Mouse (Mus musculus): ENCODE measurements around the gene Ndel1. TPM values are rescaled to one million over a fixed set of nuclear protein-coding genes. Genes with fewer than 3 reads are reported as not detected.

The Ndel1 gene
- total and polyA plus RNA-seq, 2 experiments from 2014 or later, result 96.2 to 105 TPM

DNA sequence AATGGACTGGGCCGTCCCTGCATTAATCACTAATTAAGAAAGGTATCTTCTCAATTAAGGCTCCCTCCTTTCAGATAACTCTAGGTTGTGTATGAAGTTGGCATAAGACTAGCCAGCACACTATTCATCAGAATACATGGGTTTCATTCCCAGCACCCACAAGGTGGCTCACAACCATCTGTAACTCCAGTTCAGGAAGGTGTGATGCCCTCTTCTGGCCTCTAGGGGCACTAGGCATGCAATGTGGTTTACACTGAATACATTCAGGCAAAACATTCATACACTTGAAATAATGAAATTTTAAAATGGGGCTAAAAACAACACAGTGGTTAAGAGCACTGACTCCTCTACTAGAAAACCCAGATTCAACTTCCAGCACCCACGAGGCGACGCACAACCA is 25.5 kb upstream of the Ndel1 start:
- H3K9me3 ChIP-seq (ENCODE audit: low read length), result no peaks in the 10 kb centered on the region

DNA sequence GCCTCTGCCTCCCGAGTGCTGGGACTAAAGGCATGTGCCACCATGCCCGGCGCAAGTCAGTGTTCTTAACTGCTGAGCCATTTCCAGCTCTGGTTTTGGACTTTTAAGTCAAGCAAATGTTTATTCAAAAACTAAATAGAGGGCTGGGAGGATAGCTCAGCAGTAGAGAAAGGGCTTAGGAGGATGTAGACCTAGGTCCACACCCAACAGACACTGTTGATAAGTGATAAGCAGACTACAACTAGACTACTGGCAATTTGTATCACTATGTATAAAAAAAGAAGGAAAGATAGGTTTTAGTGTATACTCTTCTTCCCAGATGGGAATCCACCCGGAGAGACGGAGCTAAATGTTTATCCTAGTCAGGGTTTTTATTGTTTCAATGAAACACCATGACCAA is 24.6 kb upstream of the Ndel1 start:
- no peak overlapping the region for H3K27ac ChIP-seq
- H3K4me2 ChIP-seq (ENCODE audit: low read depth, low read length), result no peak overlapping the region
- no peaks in the 10 kb centered on the region for H3K4me1 ChIP-seq (ENCODE audit: insufficient read depth, low read length)
- 92% methylated on average over 5 of the region's 5 CpGs for WGBS
- H3K9ac ChIP-seq (replicated peaks; ENCODE audit: low read length), result no peak overlapping the region
- H3K4me3 ChIP-seq (ENCODE audit: low read length), result no peak overlapping the region
- DNase-seq (ENCODE audit: low spot score), result no peak
- no peak for ATAC-seq
- no peaks in the 10 kb centered on the region for H3K36me3 ChIP-seq (ENCODE audit: insufficient read depth, low read length)
- TF ChIP-seq CTCF (IDR thresholded peaks at IDR 0.05; ENCODE audit: low read depth), result no peak
- no peaks in the 10 kb centered on the region for H3K9me3 ChIP-seq (ENCODE audit: low read length)
- H3K27me3 ChIP-seq (ENCODE audit: insufficient read depth, low read length), result no peaks in the 10 kb centered on the region

More for the DNA sequence above, 25.5 kb upstream of the Ndel1 start:
- TF ChIP-seq CTCF (IDR thresholded peaks at IDR 0.05; ENCODE audit: low read depth), result peak; percentile 79
- Histone ChIP-seq H3K4me1 (ENCODE audit: insufficient read depth, low read length) (no peaks in the 10 kb centered on the region), H3K27me3 (ENCODE audit: insufficient read depth, low read length) (no peaks in the 10 kb centered on the region), H3K4me3 (ENCODE audit: low read length) (no peak overlapping the region), H3K9ac (replicated peaks; ENCODE audit: low read length) (no peak overlapping the region), H3K4me2 (ENCODE audit: low read depth, low read length) (no peak overlapping the region), H3K27ac (no peak overlapping the region), H3K36me3 (ENCODE audit: insufficient read depth, low read length) (no peaks in the 10 kb centered on the region)
- 42% methylated on average over 4 of the region's 4 CpGs for WGBS
- ATAC-seq, result no peak
- DNase-seq (ENCODE audit: low spot score), result peak; percentile 51

DNA sequence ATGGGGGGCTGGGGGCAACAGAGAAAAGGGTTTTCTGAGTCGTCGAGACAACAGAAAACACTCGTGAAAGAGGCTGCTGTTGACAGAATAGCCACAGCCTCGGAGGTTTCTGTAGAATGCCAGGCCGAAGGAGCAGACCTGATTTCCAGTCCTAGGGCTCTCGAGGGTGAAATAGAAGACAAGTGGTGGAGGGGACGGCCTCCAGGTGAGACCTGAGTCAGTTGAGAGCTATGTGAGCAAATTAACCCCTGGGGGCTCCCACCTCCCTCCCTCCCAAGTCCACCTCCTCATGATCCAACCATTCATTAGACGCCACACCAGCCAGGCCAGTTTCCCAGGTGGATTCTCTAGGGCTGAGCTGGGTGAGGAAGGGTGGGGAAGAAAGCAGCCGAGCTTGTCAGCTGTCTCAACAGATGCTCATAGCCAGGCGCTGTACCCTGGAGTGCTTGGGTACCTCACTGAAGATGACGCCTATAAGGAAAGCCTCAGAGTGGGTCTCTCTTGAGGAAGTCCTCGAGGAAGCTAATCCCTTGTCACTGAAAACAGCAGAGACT is 22.3 kb upstream of the Ndel1 start:
- no peaks in the 10 kb centered on the region for H3K4me1 ChIP-seq (ENCODE audit: insufficient read depth, low read length)
- DNase-seq (ENCODE audit: low spot score) (no peak), ATAC-seq (no peak)
- H3K9me3 ChIP-seq (ENCODE audit: low read length), result no peaks in the 10 kb centered on the region
- H3K9ac ChIP-seq (replicated peaks; ENCODE audit: low read length), result no peak overlapping the region
- no peaks in the 10 kb centered on the region for H3K36me3 ChIP-seq (ENCODE audit: insufficient read depth, low read length)
- H3K27me3 ChIP-seq (ENCODE audit: insufficient read depth, low read length), result no peaks in the 10 kb centered on the region
- 78% methylated on average over 12 of the region's 12 CpGs for WGBS
- no peak overlapping the region for H3K4me2 ChIP-seq (ENCODE audit: low read depth, low read length)
- no peak for TF ChIP-seq CTCF (IDR thresholded peaks at IDR 0.05; ENCODE audit: low read depth)
- H3K4me3 ChIP-seq (ENCODE audit: low read length), result no peak overlapping the region
- H3K27ac ChIP-seq, result no peak overlapping the region

DNA sequence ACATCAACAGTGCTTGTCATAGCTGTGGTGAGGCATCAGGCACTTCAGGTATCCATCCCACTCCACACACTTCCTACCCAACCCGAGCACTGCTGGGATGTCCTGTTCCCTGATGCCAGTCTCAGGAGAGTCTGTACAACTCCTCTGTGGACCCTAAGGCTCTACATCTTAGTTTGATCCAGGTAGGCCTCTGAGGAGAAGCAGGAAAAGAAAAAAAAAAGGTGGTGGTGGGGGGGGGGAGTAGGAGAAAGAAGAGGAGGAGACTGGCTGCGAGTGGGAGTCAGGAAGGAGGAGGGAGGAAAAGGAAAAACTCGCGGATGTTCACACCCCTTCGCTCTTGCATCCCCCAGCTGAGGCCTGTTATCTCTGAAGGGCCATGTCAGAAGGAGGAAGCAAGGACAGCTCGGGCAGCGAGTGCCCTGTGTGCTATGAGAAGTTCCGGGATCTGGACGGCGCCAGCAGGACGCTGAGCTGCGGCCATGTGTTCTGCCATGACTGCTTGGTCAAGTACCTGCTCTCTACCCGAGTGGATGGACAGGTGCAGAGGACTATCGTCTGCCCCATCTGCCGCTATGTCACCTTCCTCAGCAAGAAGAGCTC is 20.7 kb upstream of the Ndel1 start:
- H3K4me2 ChIP-seq (ENCODE audit: low read depth, low read length), result no peak overlapping the region
- H3K36me3 ChIP-seq (ENCODE audit: insufficient read depth, low read length), result no peaks in the 10 kb centered on the region
- DNase-seq (ENCODE audit: low spot score) (no peak), ATAC-seq (no peak)
- H3K9me3 ChIP-seq (ENCODE audit: low read length), result no peaks in the 10 kb centered on the region
- no peak overlapping the region for H3K27ac ChIP-seq
- no peaks in the 10 kb centered on the region for H3K27me3 ChIP-seq (ENCODE audit: insufficient read depth, low read length)
- H3K9ac ChIP-seq (replicated peaks; ENCODE audit: low read length), result no peak overlapping the region
- WGBS, result 80% methylated on average over 15 of the region's 15 CpGs
- no peak for TF ChIP-seq CTCF (IDR thresholded peaks at IDR 0.05; ENCODE audit: low read depth)
- no peak overlapping the region for H3K4me3 ChIP-seq (ENCODE audit: low read length)
- no peaks in the 10 kb centered on the region for H3K4me1 ChIP-seq (ENCODE audit: insufficient read depth, low read length)

DNA sequence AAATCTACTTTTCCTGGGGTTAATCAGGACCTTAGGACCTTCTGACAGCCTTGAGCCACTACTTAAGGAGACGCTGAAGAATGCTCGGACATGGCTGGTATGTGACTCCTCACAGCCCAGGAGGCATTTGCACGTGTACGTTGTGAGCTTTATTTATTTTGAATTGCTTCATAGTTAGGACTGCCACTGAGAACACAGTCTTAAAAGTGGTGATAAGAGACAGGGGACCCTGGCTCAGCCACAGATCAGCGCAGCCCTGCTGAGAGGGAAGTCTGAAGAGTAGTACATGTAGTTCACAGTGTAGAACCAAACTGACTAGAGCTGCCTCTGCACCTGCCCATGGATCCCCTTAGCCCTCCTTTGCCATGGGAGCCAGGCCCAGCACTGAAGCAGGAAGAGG is 20.2 kb upstream of the Ndel1 start:
- WGBS, result 86% methylated on average over 5 of the region's 5 CpGs
- ATAC-seq (no peak), DNase-seq (ENCODE audit: low spot score) (no peak)
- no peak overlapping the region for H3K4me2 ChIP-seq (ENCODE audit: low read depth, low read length)
- no peaks in the 10 kb centered on the region for H3K4me1 ChIP-seq (ENCODE audit: insufficient read depth, low read length)
- no peak overlapping the region for H3K4me3 ChIP-seq (ENCODE audit: low read length)
- no peak overlapping the region for H3K27ac ChIP-seq
- H3K27me3 ChIP-seq (ENCODE audit: insufficient read depth, low read length), result no peaks in the 10 kb centered on the region
- no peak overlapping the region for H3K9ac ChIP-seq (replicated peaks; ENCODE audit: low read length)
- no peaks in the 10 kb centered on the region for H3K36me3 ChIP-seq (ENCODE audit: insufficient read depth, low read length)
- no peaks in the 10 kb centered on the region for H3K9me3 ChIP-seq (ENCODE audit: low read length)
- TF ChIP-seq CTCF (IDR thresholded peaks at IDR 0.05; ENCODE audit: low read depth), result no peak

DNA sequence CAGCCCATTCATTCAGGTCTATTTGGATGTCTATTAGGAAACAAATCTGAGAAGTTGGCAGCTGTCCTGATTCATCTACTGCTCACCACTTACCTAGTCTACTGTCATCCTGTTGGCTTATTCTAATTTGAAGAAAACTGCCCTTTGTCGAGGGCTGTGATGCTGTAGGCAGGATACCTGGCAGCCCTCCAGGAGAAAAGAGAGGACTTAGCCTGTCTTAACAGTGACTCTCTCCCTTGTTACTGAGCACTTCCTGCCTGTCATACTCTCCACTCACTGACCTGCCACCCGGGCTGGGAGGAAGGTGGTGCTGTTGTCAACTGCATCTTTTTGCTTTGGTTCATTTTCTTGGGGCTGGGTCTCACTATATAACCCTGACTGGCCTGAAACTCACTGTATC is 19.0 kb upstream of the Ndel1 start:
- no peaks in the 10 kb centered on the region for H3K9me3 ChIP-seq (ENCODE audit: low read length)
- H3K9ac ChIP-seq (replicated peaks; ENCODE audit: low read length), result no peak overlapping the region
- H3K4me2 ChIP-seq (ENCODE audit: low read depth, low read length), result no peak overlapping the region
- 36% methylated on average over 2 of the region's 2 CpGs for WGBS
- H3K27ac ChIP-seq, result no peak overlapping the region
- no peaks in the 10 kb centered on the region for H3K4me1 ChIP-seq (ENCODE audit: insufficient read depth, low read length)
- no peaks in the 10 kb centered on the region for H3K27me3 ChIP-seq (ENCODE audit: insufficient read depth, low read length)
- TF ChIP-seq CTCF (IDR thresholded peaks at IDR 0.05; ENCODE audit: low read depth), result no peak
- peak; percentile 4 for DNase-seq (ENCODE audit: low spot score)
- no peak overlapping the region for H3K4me3 ChIP-seq (ENCODE audit: low read length)
- H3K36me3 ChIP-seq (ENCODE audit: insufficient read depth, low read length), result no peaks in the 10 kb centered on the region
- no peak for ATAC-seq

DNA sequence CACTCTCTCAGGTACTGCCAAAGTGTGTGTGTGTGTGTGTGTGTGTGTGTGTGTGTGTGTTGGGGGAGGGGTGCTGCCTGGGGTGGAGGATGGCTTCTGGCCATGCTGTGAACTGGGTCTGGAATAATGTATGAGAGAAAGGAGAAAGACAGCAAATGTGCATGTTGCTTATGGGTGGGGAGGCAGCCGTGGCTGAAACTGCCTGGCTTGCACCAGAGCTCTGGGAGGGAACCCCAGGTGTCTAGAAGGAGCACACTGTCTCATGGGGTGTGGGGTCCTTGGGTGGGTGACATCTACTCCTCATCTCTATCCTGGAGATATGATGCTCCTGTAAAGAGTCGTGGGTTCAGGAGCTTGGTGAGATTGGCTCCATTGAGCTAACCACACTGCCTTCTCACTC is 17.0 kb upstream of the Ndel1 start:
- WGBS, result 90% methylated on average over 2 of the region's 2 CpGs
- Histone ChIP-seq H3K9me3 (ENCODE audit: low read length) (no peaks in the 10 kb centered on the region), H3K36me3 (ENCODE audit: insufficient read depth, low read length) (no peaks in the 10 kb centered on the region), H3K9ac (replicated peaks; ENCODE audit: low read length) (no peak overlapping the region), H3K4me1 (ENCODE audit: insufficient read depth, low read length) (no peaks in the 10 kb centered on the region), H3K27ac (no peak overlapping the region), H3K4me3 (ENCODE audit: low read length) (no peak overlapping the region), H3K27me3 (ENCODE audit: insufficient read depth, low read length) (no peaks in the 10 kb centered on the region), H3K4me2 (ENCODE audit: low read depth, low read length) (no peak overlapping the region)
- DNase-seq (ENCODE audit: low spot score) (no peak), ATAC-seq (no peak)
- no peak for TF ChIP-seq CTCF (IDR thresholded peaks at IDR 0.05; ENCODE audit: low read depth)
